Mouse (Mus musculus): ENCODE results near the gene Zfp768. TPM values are rescaled to one million over a fixed set of nuclear protein-coding genes. Genes with fewer than 3 reads are reported as not detected.
A peak's percentile ranks its signal among the peaks of the same experiment; 100 is the strongest.

Gene Zfp768
- polyA plus RNA-seq, 1 experiment from 2014 or later: 9.0 TPM

DNA sequence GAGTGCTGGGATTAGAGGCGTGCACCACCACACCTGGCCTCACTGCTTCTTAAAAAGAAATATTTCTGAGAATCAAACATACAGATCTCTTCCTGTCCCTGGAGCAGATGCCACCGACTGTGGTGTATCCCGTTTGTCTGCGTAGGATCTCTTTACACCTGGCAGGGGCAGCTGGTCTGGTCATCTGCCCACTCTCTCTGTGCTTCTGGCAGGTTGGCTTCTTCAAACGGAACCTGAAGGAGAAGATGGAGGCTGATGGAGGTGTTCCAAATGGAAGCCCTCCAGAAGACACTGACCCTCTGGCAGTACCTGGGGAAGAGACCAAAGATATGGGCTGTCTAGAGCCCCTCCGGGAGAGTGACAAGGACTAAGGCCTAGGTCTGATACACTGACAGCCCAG is 12.1 kb downstream of the Zfp768 start:
- TF ChIP-seq EP300 (optimal IDR thresholded peaks at IDR 0.05) (no peak), CTCF (IDR thresholded peaks at IDR 0.05; ENCODE audit: low read depth) (no peak)
- Histone ChIP-seq H3K9me3 (ENCODE audit: control insufficient read depth, low read length) (no peaks in the 10 kb centered on the region), H3K36me3 (ENCODE audit: control insufficient read depth, insufficient read depth, low read length) (no peaks in the 10 kb centered on the region), H3K4me2 (replicated peaks; ENCODE audit: low read depth) (no peak overlapping the region), H3K27ac (replicated peaks) (no peak overlapping the region), H3K27me3 (ENCODE audit: control insufficient read depth, insufficient read depth, low read length) (no peaks in the 10 kb centered on the region), H3K9ac (ENCODE audit: low read length) (no peak overlapping the region), H3K4me1 (replicated peaks; ENCODE audit: control insufficient read depth, insufficient read depth) (no peaks in the 10 kb centered on the region), H3K4me3 (ENCODE audit: low read depth, low read length) (no peak overlapping the region)
- no peak for ATAC-seq (ENCODE audit: low FRiP score, low TSS enrichment)
- WGBS: 84% methylated on average over 6 of the region's 6 CpGs
- DNase-seq (ENCODE audit: low spot score): no peak

DNA sequence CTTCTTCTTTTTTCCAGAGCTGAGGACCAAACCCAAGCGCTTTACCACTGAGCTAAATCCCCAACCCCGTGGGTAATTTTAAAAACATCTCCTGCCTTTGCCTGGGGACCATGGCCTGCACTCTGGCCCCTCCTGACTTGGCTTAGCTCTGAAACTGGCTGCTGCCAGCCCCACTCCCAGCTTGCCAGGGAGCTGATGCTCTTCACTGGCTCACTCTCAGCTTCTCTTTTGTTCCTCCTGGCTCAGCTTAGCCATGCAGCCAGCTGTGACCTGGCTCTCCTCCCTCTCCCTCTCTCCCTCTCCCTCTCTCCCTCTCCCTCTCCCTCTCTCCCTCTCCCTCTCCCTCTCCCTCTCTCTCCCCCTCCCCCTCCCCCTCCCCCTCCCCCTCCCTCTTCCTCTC is 18.7 kb downstream of the Zfp768 start:
- Histone ChIP-seq H3K9me3 (ENCODE audit: control insufficient read depth, low read length) (no peaks in the 10 kb centered on the region), H3K4me1 (replicated peaks; ENCODE audit: control insufficient read depth, insufficient read depth) (no peaks in the 10 kb centered on the region), H3K4me2 (replicated peaks; ENCODE audit: low read depth) (no peak overlapping the region), H3K27ac (replicated peaks) (no peak overlapping the region), H3K36me3 (ENCODE audit: control insufficient read depth, insufficient read depth, low read length) (no peaks in the 10 kb centered on the region), H3K4me3 (ENCODE audit: low read depth, low read length) (no peak overlapping the region), H3K9ac (ENCODE audit: low read length) (no peak overlapping the region), H3K27me3 (ENCODE audit: control insufficient read depth, insufficient read depth, low read length) (no peaks in the 10 kb centered on the region)
- WGBS: 61% methylated on average over 2 of the region's 2 CpGs
- TF ChIP-seq EP300 (optimal IDR thresholded peaks at IDR 0.05) (no peak), CTCF (IDR thresholded peaks at IDR 0.05; ENCODE audit: low read depth) (no peak)
- ATAC-seq (ENCODE audit: low FRiP score, low TSS enrichment) (no peak), DNase-seq (ENCODE audit: low spot score) (no peak)

DNA sequence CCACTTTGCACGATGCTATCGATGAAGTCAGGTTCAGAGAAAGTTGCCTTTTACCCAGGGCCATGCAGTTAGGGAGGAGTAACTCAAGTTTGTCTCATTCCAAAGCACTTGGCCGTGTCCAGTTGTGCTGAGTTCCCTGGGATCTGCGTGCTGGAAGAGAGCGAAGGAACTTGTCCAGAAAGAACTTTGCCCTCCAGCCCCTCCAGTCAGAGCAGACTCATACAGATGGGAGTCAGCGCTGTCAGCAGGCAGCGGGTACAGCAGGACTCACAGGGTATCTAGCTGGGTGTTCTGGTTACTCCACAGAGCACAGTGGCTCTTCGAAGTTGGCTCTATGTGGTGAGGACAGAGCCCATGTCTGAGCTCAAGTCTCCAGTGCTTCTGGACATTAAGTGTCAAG is 19.8 kb downstream of the Zfp768 start:
- no peak for TF ChIP-seq CTCF (IDR thresholded peaks at IDR 0.05; ENCODE audit: low read depth)
- no peak for TF ChIP-seq EP300 (optimal IDR thresholded peaks at IDR 0.05)
- Histone ChIP-seq H3K27me3 (ENCODE audit: control insufficient read depth, insufficient read depth, low read length) (no peaks in the 10 kb centered on the region), H3K4me3 (ENCODE audit: low read depth, low read length) (no peak overlapping the region), H3K9me3 (ENCODE audit: control insufficient read depth, low read length) (no peaks in the 10 kb centered on the region), H3K4me2 (replicated peaks; ENCODE audit: low read depth) (no peak overlapping the region), H3K27ac (replicated peaks) (no peak overlapping the region), H3K36me3 (ENCODE audit: control insufficient read depth, insufficient read depth, low read length) (no peaks in the 10 kb centered on the region), H3K4me1 (replicated peaks; ENCODE audit: control insufficient read depth, insufficient read depth) (no peaks in the 10 kb centered on the region), H3K9ac (ENCODE audit: low read length) (no peak overlapping the region)
- ATAC-seq (ENCODE audit: low FRiP score, low TSS enrichment): no peak
- WGBS: 79% methylated on average over 8 of the region's 8 CpGs
- no peak for DNase-seq (ENCODE audit: low spot score)

DNA sequence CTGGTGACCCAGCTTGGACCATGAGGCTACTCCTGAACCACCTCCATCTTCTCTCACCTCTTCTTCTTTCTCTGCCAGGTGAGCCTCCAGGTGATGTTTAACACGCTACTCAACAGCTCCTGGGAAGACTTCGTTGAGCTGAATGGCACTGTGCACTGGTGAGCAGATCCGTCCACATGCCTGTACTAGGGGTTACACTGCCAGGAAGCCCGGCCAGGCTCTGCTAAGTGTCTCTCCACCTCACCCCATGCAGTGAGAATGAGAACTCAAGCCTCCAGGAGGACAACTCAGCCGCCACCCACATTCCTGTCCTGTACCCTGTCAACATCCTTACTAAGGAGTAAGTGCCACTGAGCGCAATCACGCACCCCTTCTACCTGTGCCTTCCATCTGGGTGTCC is 20.4 kb downstream of the Zfp768 start:
- TF ChIP-seq CTCF (IDR thresholded peaks at IDR 0.05; ENCODE audit: low read depth): no peak
- Histone ChIP-seq H3K27me3 (ENCODE audit: control insufficient read depth, insufficient read depth, low read length) (no peaks in the 10 kb centered on the region), H3K4me2 (replicated peaks; ENCODE audit: low read depth) (no peak overlapping the region), H3K9me3 (ENCODE audit: control insufficient read depth, low read length) (no peaks in the 10 kb centered on the region), H3K4me3 (ENCODE audit: low read depth, low read length) (no peak overlapping the region), H3K4me1 (replicated peaks; ENCODE audit: control insufficient read depth, insufficient read depth) (no peaks in the 10 kb centered on the region), H3K36me3 (ENCODE audit: control insufficient read depth, insufficient read depth, low read length) (no peaks in the 10 kb centered on the region), H3K9ac (ENCODE audit: low read length) (no peak overlapping the region), H3K27ac (replicated peaks) (no peak overlapping the region)
- DNase-seq (ENCODE audit: low spot score) (no peak), ATAC-seq (ENCODE audit: low FRiP score, low TSS enrichment) (no peak)
- 70% methylated on average over 7 of the region's 7 CpGs for WGBS

DNA sequence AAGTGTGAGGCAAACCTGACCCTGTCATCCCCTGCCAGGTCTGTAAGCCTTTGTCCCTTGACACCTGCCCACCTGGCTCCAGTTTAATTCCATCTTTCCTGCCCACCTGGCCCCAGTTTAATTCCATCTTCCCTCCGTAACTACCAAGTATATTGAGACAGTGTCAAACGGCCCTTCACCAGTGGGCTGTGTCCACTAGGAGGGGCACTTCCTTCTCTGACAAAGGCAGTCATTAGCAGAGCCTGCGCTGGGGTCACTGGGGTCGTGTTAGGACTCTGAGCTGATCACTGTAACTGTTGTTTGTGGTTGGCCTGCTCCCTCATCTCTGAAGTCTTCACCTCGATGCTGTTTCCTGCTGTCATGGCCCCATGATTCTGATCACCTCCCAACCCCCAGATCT is 23.3 kb downstream of the Zfp768 start:
- Histone ChIP-seq H3K9ac (ENCODE audit: low read length) (no peak overlapping the region), H3K9me3 (ENCODE audit: control insufficient read depth, low read length) (no peaks in the 10 kb centered on the region), H3K4me1 (replicated peaks; ENCODE audit: control insufficient read depth, insufficient read depth) (no peaks in the 10 kb centered on the region), H3K36me3 (ENCODE audit: control insufficient read depth, insufficient read depth, low read length) (no peaks in the 10 kb centered on the region), H3K27me3 (ENCODE audit: control insufficient read depth, insufficient read depth, low read length) (no peaks in the 10 kb centered on the region), H3K4me2 (replicated peaks; ENCODE audit: low read depth) (no peak overlapping the region), H3K4me3 (ENCODE audit: low read depth, low read length) (no peak overlapping the region), H3K27ac (replicated peaks) (no peak overlapping the region)
- ATAC-seq (ENCODE audit: low FRiP score, low TSS enrichment): no peak
- WGBS: 47% methylated on average over 5 of the region's 5 CpGs
- no peak for TF ChIP-seq EP300 (optimal IDR thresholded peaks at IDR 0.05)
- TF ChIP-seq CTCF (IDR thresholded peaks at IDR 0.05; ENCODE audit: low read depth): peak; percentile 63
- DNase-seq (ENCODE audit: low spot score): no peak

DNA sequence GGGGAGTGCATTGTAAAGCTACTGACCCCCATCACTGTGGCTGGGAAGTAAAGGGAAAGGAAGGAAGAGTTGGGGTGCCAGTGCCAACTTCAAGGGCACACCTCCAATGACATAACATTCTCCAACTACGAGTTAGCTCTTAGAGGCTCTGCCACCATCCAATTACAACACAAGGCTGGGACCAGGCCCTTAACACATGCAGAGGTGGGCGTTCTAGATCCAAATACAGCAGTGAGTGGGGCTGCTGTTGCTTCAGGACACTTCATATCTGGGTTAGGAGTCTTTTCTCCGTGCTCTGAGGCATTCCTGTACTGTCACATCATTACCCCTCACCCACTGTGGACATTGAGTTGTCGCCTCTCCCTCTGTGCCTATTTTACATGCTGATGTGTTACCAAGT is 24.3 kb downstream of the Zfp768 start:
- H3K4me1 ChIP-seq (replicated peaks; ENCODE audit: control insufficient read depth, insufficient read depth): no peaks in the 10 kb centered on the region
- H3K9me3 ChIP-seq (ENCODE audit: control insufficient read depth, low read length): no peaks in the 10 kb centered on the region
- no peak overlapping the region for H3K4me3 ChIP-seq (ENCODE audit: low read depth, low read length)
- ATAC-seq (ENCODE audit: low FRiP score, low TSS enrichment): no peak
- WGBS: 70% methylated on average over 4 of the region's 4 CpGs
- H3K4me2 ChIP-seq (replicated peaks; ENCODE audit: low read depth): no peak overlapping the region
- TF ChIP-seq CTCF (IDR thresholded peaks at IDR 0.05; ENCODE audit: low read depth): no peak
- no peak for TF ChIP-seq EP300 (optimal IDR thresholded peaks at IDR 0.05)
- H3K27me3 ChIP-seq (ENCODE audit: control insufficient read depth, insufficient read depth, low read length): no peaks in the 10 kb centered on the region
- no peaks in the 10 kb centered on the region for H3K36me3 ChIP-seq (ENCODE audit: control insufficient read depth, insufficient read depth, low read length)
- no peak overlapping the region for H3K27ac ChIP-seq (replicated peaks)
- no peak overlapping the region for H3K9ac ChIP-seq (ENCODE audit: low read length)
- no peak for DNase-seq (ENCODE audit: low spot score)
